Comparison of ENCODE assay signal across 24 mouse cellular contexts in genomic region chr7:79295196-79295826, GRCm38 (mm10). TPM values are rescaled to one million over a fixed set of nuclear protein-coding genes. Genes with fewer than 3 reads are reported as not detected.
DNase-seq lines count a peak whose midpoint lies in the region; ATAC-seq and TF ChIP-seq lines count a peak whose summit lies in the region.
"Had no signal": no experiment of that assay in that cellular context is flagged by ENCODE, and none has a peak within 500 bp of the region (broad histone marks: within the 10 kb centered on the region; RNA-seq: fewer than 3 reads in every experiment).

No protein-coding gene starts in this region.

- H3K4me2 ChIP-seq in hindbrain, postnatal 0 days (ENCODE audit: low read depth, low read length), result no peak overlapping the region
- H3K4me2 ChIP-seq in hindbrain, embryonic 13.5 days, result no peak overlapping the region
- no peak overlapping the region for H3K4me2 ChIP-seq in lung, postnatal 0 days (replicated peaks; ENCODE audit: low read depth, low read length)
- H3K4me2 ChIP-seq in forebrain, embryonic 16.5 days (ENCODE audit: low read length), result no peak overlapping the region
- H3K4me2 ChIP-seq: heart, embryonic 15.5 days; hindbrain, embryonic 15.5 days; intestine, embryonic 15.5 days; midbrain, embryonic 11.5 days had no signal

- peak overlapping the region; percentile 22; the same call in 1 of the 2 replicates for H3K27ac ChIP-seq in hindbrain, postnatal 0 days
- no peak overlapping the region for H3K27ac ChIP-seq in hindbrain, embryonic 13.5 days
- 0 out of 2 replicates have a peak overlapping the region, but pooled peaks have one; percentile 54 for H3K27ac ChIP-seq in lung, postnatal 0 days (ENCODE audit: low read length)
- H3K27ac ChIP-seq in forebrain, embryonic 16.5 days (ENCODE audit: low read length), result no peak overlapping the region
- H3K27ac ChIP-seq: gastrocnemius, adult 2 months; heart, embryonic 15.5 days; intestine, embryonic 15.5 days had no signal

- TF ChIP-seq CTCF in hindbrain, postnatal 0 days (IDR thresholded peaks at IDR 0.05; ENCODE audit: low read depth), result no peak
- TF ChIP-seq CTCF in lung, postnatal 0 days (IDR thresholded peaks at IDR 0.05), result no peak

- ATAC-seq in hindbrain, postnatal 0 days, result no peak
- ATAC-seq in hindbrain, embryonic 13.5 days (ENCODE audit: low FRiP score), result no peak
- ATAC-seq in lung, postnatal 0 days, result no peak
- 0 out of 2 replicates have a peak, but pooled peaks have one; percentile 5 for ATAC-seq in forebrain, embryonic 16.5 days
- ATAC-seq in monocyte, adult 5-6 weeks (replicated peaks; ENCODE audit: insufficient number of reproducible peaks, low FRiP score, low TSS enrichment, poor library complexity, severe bottlenecking), result no peak
- ATAC-seq: intestine, embryonic 15.5 days had no signal

- peak; percentile 52 for DNase-seq in hindbrain, postnatal 0 days (ENCODE audit: low spot score)
- peak; percentile 18 to 74 for DNase-seq in left cerebral cortex, postnatal 10 days (ENCODE audit: extremely low spot score in 1 of 2, low spot score in 2 of 2)
- DNase-seq in left cerebral cortex, postnatal 36 days (ENCODE audit: low spot score in 2 of 2), result no peak
- no peak for DNase-seq in lung, postnatal 0 days (ENCODE audit: low spot score)
- DNase-seq in lung, postnatal 25 days (ENCODE audit: low spot score), result no peak
- DNase-seq: adrenal gland, adult 8-10 months; B cell, adult 2 months; cerebellum, adult 18-20 months; cerebellum, postnatal 14 days; gastrocnemius, adult 2 months; heart, postnatal 36 days; kidney, postnatal 25 days; liver; right cerebral cortex, adult 18-20 months; right cerebral cortex, postnatal 4 days; thymus, postnatal 14 days had no signal

- H3K9me3 ChIP-seq in hindbrain, postnatal 0 days (ENCODE audit: low read length), result no peaks in the 10 kb centered on the region
- H3K9me3 ChIP-seq in hindbrain, embryonic 13.5 days, result no peaks in the 10 kb centered on the region
- H3K9me3 ChIP-seq in lung, postnatal 0 days (ENCODE audit: low read length), result no peaks in the 10 kb centered on the region
- no peaks in the 10 kb centered on the region for H3K9me3 ChIP-seq in forebrain, embryonic 16.5 days (ENCODE audit: control insufficient read depth, low read length)
- H3K9me3 ChIP-seq: heart, embryonic 15.5 days; hindbrain, embryonic 15.5 days; intestine, embryonic 15.5 days had no signal

- intact Hi-C loops in left cerebral cortex, postnatal 10 days (cut with DNase I), result no loop called here
- intact Hi-C loops in left cerebral cortex, postnatal 36 days (cut with DNase I), result no loop called here

- H3K27me3 ChIP-seq in hindbrain, postnatal 0 days (ENCODE audit: insufficient read depth, low read length), result no peaks in the 10 kb centered on the region
- H3K27me3 ChIP-seq in hindbrain, embryonic 13.5 days, result no peaks in the 10 kb centered on the region
- no peaks in the 10 kb centered on the region for H3K27me3 ChIP-seq in lung, postnatal 0 days (replicated peaks; ENCODE audit: insufficient read depth, low read length)
- H3K27me3 ChIP-seq in forebrain, embryonic 16.5 days (replicated peaks; ENCODE audit: control insufficient read depth, insufficient read depth, low read length), result no peaks in the 10 kb centered on the region
- H3K27me3 ChIP-seq: heart, embryonic 15.5 days; hindbrain, embryonic 15.5 days; intestine, embryonic 15.5 days had no signal

- TF ChIP-seq EP300 in lung, postnatal 0 days (IDR thresholded peaks at IDR 0.05), result no peak

- H3K4me1 ChIP-seq in hindbrain, postnatal 0 days (ENCODE audit: insufficient read depth, low read length), result peaks cover 8% of the 10 kb centered on the region; the same call in 1 of the 2 replicates
- H3K4me1 ChIP-seq in hindbrain, embryonic 13.5 days (replicated peaks), result peaks cover 47% of the 10 kb centered on the region
- H3K4me1 ChIP-seq in lung, postnatal 0 days (ENCODE audit: insufficient read depth, low read depth, low read length), result peaks cover 16% of the 10 kb centered on the region; the same call in 1 of the 2 replicates
- peaks cover 30% of the 10 kb centered on the region for H3K4me1 ChIP-seq in forebrain, embryonic 16.5 days (replicated peaks; ENCODE audit: control insufficient read depth, insufficient read depth, low read length)

- no peak overlapping the region for H3K9ac ChIP-seq in hindbrain, postnatal 0 days (replicated peaks; ENCODE audit: low read length)
- H3K9ac ChIP-seq in hindbrain, embryonic 13.5 days, result no peak overlapping the region
- H3K9ac ChIP-seq in lung, postnatal 0 days (replicated peaks; ENCODE audit: low read depth), result no peak overlapping the region
- no peak overlapping the region for H3K9ac ChIP-seq in forebrain, embryonic 16.5 days (replicated peaks; ENCODE audit: low read depth, low read length)
- H3K9ac ChIP-seq: heart, embryonic 15.5 days; hindbrain, embryonic 15.5 days; intestine, embryonic 15.5 days had no signal

- H3K4me3 ChIP-seq in hindbrain, postnatal 0 days (ENCODE audit: low read length), result no peak overlapping the region
- no peak overlapping the region for H3K4me3 ChIP-seq in hindbrain, embryonic 13.5 days
- no peak overlapping the region for H3K4me3 ChIP-seq in lung, postnatal 0 days (ENCODE audit: low read depth, low read length)
- H3K4me3 ChIP-seq in forebrain, embryonic 16.5 days (replicated peaks; ENCODE audit: low read length), result no peak overlapping the region
- H3K4me3 ChIP-seq: gastrocnemius, adult 2 months; heart, embryonic 15.5 days; hindbrain, embryonic 15.5 days; intestine, embryonic 15.5 days; myocyte had no signal

- peaks cover 7% of the 10 kb centered on the region; the same call in 1 of the 2 replicates for H3K36me3 ChIP-seq in hindbrain, postnatal 0 days (ENCODE audit: insufficient read depth, low read length)
- H3K36me3 ChIP-seq in hindbrain, embryonic 13.5 days, result peaks cover 43% of the 10 kb centered on the region
- H3K36me3 ChIP-seq in lung, postnatal 0 days (ENCODE audit: insufficient read depth, low read length), result no peaks in the 10 kb centered on the region
- H3K36me3 ChIP-seq in forebrain, embryonic 16.5 days (ENCODE audit: control insufficient read depth, insufficient read depth), result peaks cover 12% of the 10 kb centered on the region

- WGBS in hindbrain, postnatal 0 days, result 42% methylated on average over 13 of the region's 13 CpGs
- 65% methylated on average over 13 of the region's 13 CpGs for WGBS in hindbrain, embryonic 13.5 days
- WGBS in lung, postnatal 0 days, result 46% methylated on average over 13 of the region's 13 CpGs
- WGBS in forebrain, embryonic 16.5 days, result 43% methylated on average over 13 of the region's 13 CpGs

RNA-seq across cellular contexts. Expression of gene Abhd2, which starts 22.3 kb away (rescaled TPM):
- total RNA-seq in hindbrain, postnatal 0 days (2014; rRNA removed), result 92.3 and 100 TPM in 2 replicates
- 23.7 and 23.9 TPM in 2 replicates for polyA plus RNA-seq in hindbrain, postnatal 0 days (2015; fragmentation: Nextera tagmentation; extraction: Ambion mirVana)
- polyA plus RNA-seq in hindbrain, embryonic 13.5 days (2015; fragmentation: Nextera tagmentation; extraction: Ambion mirVana), result 17.3 and 19.5 TPM in 2 replicates
- total RNA-seq in left cerebral cortex, postnatal 10 days (2021), result 100 to 1,000 TPM; 121 to 124 TPM
- 100 to 1,000 TPM; 107 to 115 TPM for total RNA-seq in left cerebral cortex, postnatal 36 days (2021)
- polyA plus RNA-seq in lung, postnatal 0 days (2015; fragmentation: Nextera tagmentation; extraction: Ambion mirVana), result 22.8 and 25.2 TPM in 2 replicates
- 23.1 and 26.9 TPM in 2 replicates for polyA plus RNA-seq in forebrain, embryonic 16.5 days (2015; fragmentation: Nextera tagmentation; extraction: Ambion mirVana)
- total RNA-seq in monocyte, adult 5-6 weeks (2017), result 39.9 to 69.6 TPM (median 41.0 TPM) in 3 replicates

Comparison
In these comparisons a context has a peak if more than half of its experiments do, and no peak if none do; other contexts are left out.
1. DNase-seq: peak in hindbrain, postnatal 0 days (single experiment) and left cerebral cortex, postnatal 10 days (2 of 2); none in left cerebral cortex, postnatal 36 days (0 of 2), lung, postnatal 0 days (single experiment) and lung, postnatal 25 days (single experiment).
2. H3K27ac ChIP-seq: peak in hindbrain, postnatal 0 days (single experiment) and lung, postnatal 0 days (single experiment); none in hindbrain, embryonic 13.5 days (single experiment) and forebrain, embryonic 16.5 days (single experiment).